Mouse (Mus musculus) ES-E14 (cell line): ENCODE results near the gene Atad1. TPM values are rescaled to one million over a fixed set of nuclear protein-coding genes. Genes with fewer than 3 reads are reported as not detected.

Experiments used
- DNase-seq: peaks from one replicate; pipeline ENCODE4 v3.0.0-alpha.2; 2013; ENCODE audit warnings: low read depth, low spot score
- H3K27ac ChIP-seq: 2 replicates; pipeline ENCODE4 v1.5.1; 2012; ENCODE audit warnings: low read depth, mild to moderate bottlenecking, low read length, moderate library complexity, mixed read lengths; ENCODE audit not compliant: poor library complexity, insufficient read depth, severe bottlenecking
- H3K36me3 ChIP-seq: 2 replicates; pipeline ENCODE4 v1.6.1; 2012; ENCODE audit warnings: mild to moderate bottlenecking, low read length, moderate library complexity, mixed read lengths; ENCODE audit not compliant: control insufficient read depth, poor library complexity, insufficient read depth, severe bottlenecking
- H3K4me1 ChIP-seq, 2 experiments: fragments of 150-350 bp in 1 of 2; sonication (generic) in 1 of 2; 2 replicates each; pipeline ENCODE4 v1.6.1; 2012; ENCODE audit warnings: low read length in 2 of 2, mild to moderate bottlenecking in 1 of 2, mixed read lengths in 1 of 2; ENCODE audit not compliant: control insufficient read depth in 2 of 2, insufficient read depth in 2 of 2, poor library complexity in 1 of 2
- H3K4me3 ChIP-seq, 2 experiments: fragments of 150-350 bp in 1 of 2; sonication (generic) in 1 of 2; 2 replicates each; pipeline ENCODE4 v1.5.1; 2012; ENCODE audit warnings: low read length in 2 of 2, low read depth in 1 of 2, mild to moderate bottlenecking in 1 of 2, mixed read lengths in 1 of 2; ENCODE audit not compliant: insufficient read depth in 1 of 2, poor library complexity in 1 of 2, severe bottlenecking in 1 of 2
- H3K9ac ChIP-seq: 2 replicates; pipeline ENCODE4 v1.6.1; 2012; ENCODE audit warnings: low read depth, mild to moderate bottlenecking, low read length, mixed read lengths; ENCODE audit not compliant: poor library complexity, insufficient read depth, severe bottlenecking
- H3K9me3 ChIP-seq: fragments of 150-350 bp; sonication (generic); 2 replicates; pipeline ENCODE4 v1.6.1; 2012; ENCODE audit warnings: low read depth, mild to moderate bottlenecking, low read length; ENCODE audit not compliant: control insufficient read depth, insufficient read depth
- CHD2 ChIP-seq: IDR thresholded peaks from 2 replicates; pipeline ENCODE4 v1.6.1; 2014; ENCODE audit warnings: mild to moderate bottlenecking, low read depth, low read length, inconsistent platforms
- HCFC1 ChIP-seq: IDR thresholded peaks from 2 replicates; pipeline ENCODE4 v1.6.1; 2012; ENCODE audit warnings: low read length, inconsistent platforms, borderline replicate concordance; ENCODE audit not compliant: insufficient read depth
- MAFK ChIP-seq: IDR thresholded peaks from 2 replicates; pipeline ENCODE4 v1.6.1; 2014; ENCODE audit warnings: mild to moderate bottlenecking, low read depth, low read length, inconsistent platforms; ENCODE audit not compliant: insufficient read depth
- ZC3H11A ChIP-seq: IDR thresholded peaks from 2 replicates; pipeline ENCODE4 v1.6.1; 2012; ENCODE audit warnings: low read depth, mild to moderate bottlenecking, inconsistent platforms, low read length, borderline replicate concordance
- ZNF384 ChIP-seq: IDR thresholded peaks from 2 replicates; pipeline ENCODE4 v1.6.1; 2012; ENCODE audit warnings: low read depth, low read length, inconsistent platforms
- in situ Hi-C, 2 experiments: fragments of 600-800 bp; cut with MboI; formaldehyde crosslinking; loops; one replicate each; pipeline ENCODE4 v1.15.1; 2025; ENCODE audit warnings: low sequenced_read_pairs in 2 of 2, inconsistent platforms in 1 of 2; ENCODE audit not compliant: unreplicated experiment in 2 of 2
- total RNA-seq: library from RNA; depleted of rRNA; stranded (reverse); fragments of 300-350 nt; gene quantifications from 2 replicates; pipeline ENCODE4 v1.2.3, GENCODE M21; 2012

The Atad1 gene
- total RNA-seq, 1 experiment: 84.9 TPM

DNA sequence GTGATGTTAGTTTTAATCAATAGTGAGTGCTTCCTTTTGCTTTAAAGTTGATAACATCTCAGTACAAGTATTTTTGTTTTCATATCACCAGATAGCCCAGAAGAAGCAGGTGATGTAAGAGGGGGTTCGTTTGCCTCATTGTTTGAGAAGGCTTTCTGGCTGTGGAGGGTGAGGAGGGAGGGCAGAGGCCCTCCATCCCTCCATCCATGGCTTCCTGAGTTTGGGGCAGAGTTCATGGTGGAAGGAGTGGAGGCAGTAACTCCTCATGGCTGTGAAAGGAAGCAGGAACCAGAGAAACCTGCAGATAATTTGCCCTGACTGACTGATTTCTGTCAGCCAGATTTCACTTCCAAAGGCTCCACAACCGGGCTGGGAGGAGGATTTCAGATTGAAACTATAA, 38.8 kb upstream of the Atad1 start:
- H3K36me3 ChIP-seq: peaks cover 2% of the 10 kb centered on the region; the same call in 1 of the 2 replicates
- no peak overlapping the region for H3K27ac ChIP-seq
- no peak overlapping the region for H3K4me3 ChIP-seq
- H3K9ac ChIP-seq: no peak overlapping the region
- in situ Hi-C loops: no loop called here
- H3K4me1 ChIP-seq: peaks cover 2% of the 10 kb centered on the region in 2 experiments; a peak in 1 of 4 replicates
- H3K9me3 ChIP-seq: no peaks in the 10 kb centered on the region
- no peak for TF ChIP-seq MAFK
- no peak for TF ChIP-seq CHD2
- no peak for TF ChIP-seq HCFC1
- no peak for TF ChIP-seq ZC3H11A
- no peak for TF ChIP-seq ZNF384
- DNase-seq: no peak

DNA sequence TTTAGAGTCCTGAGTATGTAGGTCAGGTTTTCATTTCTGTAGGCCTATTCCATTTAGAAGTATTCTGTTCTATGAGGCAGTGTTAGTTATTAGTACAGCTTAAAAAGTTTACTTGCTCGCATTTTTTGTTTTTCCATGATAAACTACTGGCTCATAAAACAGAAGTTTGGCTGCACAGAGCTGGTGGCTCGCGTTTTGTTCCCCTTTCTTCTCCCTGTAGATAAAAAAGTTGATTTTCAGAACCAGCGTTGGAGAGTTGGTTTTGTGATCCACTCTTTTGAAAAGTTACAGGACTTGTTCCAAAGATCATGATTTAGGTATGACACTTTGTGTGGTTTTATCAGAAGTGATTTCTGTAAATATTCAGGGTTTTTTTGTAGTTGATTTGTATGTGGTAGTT, 22.9 kb upstream of the Atad1 start:
- H3K36me3 ChIP-seq: peaks cover 5% of the 10 kb centered on the region
- no peaks in the 10 kb centered on the region for H3K9me3 ChIP-seq
- no peak overlapping the region for H3K9ac ChIP-seq
- in situ Hi-C loops: no loop called here
- H3K4me1 ChIP-seq: peaks cover 5 to 15% of the 10 kb centered on the region in 2 experiments
- DNase-seq: no peak
- no peak overlapping the region for H3K27ac ChIP-seq
- no peak overlapping the region for H3K4me3 ChIP-seq
- TF ChIP-seq MAFK: no peak
- no peak for TF ChIP-seq CHD2
- TF ChIP-seq ZC3H11A: no peak
- no peak for TF ChIP-seq HCFC1
- no peak for TF ChIP-seq ZNF384

DNA sequence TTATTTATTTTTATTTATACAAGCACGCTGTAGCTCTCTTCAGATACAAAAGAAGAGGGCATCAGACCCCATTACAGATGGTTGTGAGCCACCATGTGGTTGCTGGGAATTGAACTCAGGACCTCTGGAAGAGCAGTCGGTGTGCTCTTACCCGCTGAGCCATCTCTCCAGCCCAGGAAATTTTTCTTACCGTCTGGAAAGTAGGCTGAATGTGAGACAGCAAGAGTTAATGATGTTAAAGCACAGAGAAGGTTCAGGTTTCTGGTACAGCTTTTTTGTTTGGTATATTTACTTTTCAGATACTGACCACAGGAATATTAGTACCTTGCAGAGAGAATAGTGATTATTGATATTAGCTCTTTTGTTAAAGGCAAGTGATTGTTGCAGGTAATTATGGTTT, 21.6 kb upstream of the Atad1 start:
- Histone ChIP-seq H3K4me3 (peak overlapping the region; percentile 26 to 98; a peak in 3 of 4 replicates), H3K9ac (no peak overlapping the region; the same call in 1 of the 2 replicates), H3K36me3 (peaks cover 3% of the 10 kb centered on the region), H3K9me3 (no peaks in the 10 kb centered on the region), H3K4me1 (peaks cover 3 to 15% of the 10 kb centered on the region in 2 experiments), H3K27ac (no peak overlapping the region)
- in situ Hi-C loops: no loop called here
- DNase-seq: no peak
- no peak for TF ChIP-seq ZC3H11A

DNA sequence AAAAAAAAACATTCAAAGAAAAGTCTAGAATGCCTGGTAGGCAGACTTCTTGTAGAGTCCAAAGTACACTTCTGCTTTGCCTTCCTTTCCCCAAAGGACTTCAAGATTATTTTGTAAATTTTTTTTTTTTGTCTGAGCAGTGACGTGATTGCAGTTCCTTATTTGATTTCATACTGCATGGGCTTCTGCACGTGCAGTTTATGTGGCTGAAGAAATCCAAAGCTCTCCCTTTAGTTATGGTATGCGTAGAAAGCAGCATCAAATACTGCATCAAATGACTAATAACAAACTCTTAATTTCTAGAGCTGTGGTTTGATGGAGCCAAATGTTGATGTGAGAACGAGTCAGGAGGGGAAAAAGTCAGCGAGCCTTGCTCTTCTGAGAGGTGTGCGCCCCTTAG, 20.9 kb upstream of the Atad1 start:
- H3K36me3 ChIP-seq: no peaks in the 10 kb centered on the region; the same call in 1 of the 2 replicates
- DNase-seq: no peak
- H3K9ac ChIP-seq: peak overlapping the region; percentile 45; the same call in 1 of the 2 replicates
- no peaks in the 10 kb centered on the region for H3K9me3 ChIP-seq
- no peak for TF ChIP-seq CHD2
- TF ChIP-seq MAFK: no peak
- no peak for TF ChIP-seq HCFC1
- no peak for TF ChIP-seq ZC3H11A
- no peak for TF ChIP-seq ZNF384
- in situ Hi-C loops: no loop called here
- H3K4me3 ChIP-seq: peak overlapping the region; percentile 54 to 98
- peaks cover 0 to 15% of the 10 kb centered on the region in 2 experiments; a peak in 3 of 4 replicates for H3K4me1 ChIP-seq
- H3K27ac ChIP-seq: no peak overlapping the region; the same call in 1 of the 2 replicates
